Mouse (Mus musculus) MEL-GATA-1-ER (cell line): ENCODE results near the gene Mnt.

Experiments used
- DNase-seq: peaks from one replicate; pipeline ENCODE4 v3.0.0-alpha.2; 2012; ENCODE audit warnings: low read depth; ENCODE audit errors: extremely low read depth

The Mnt gene

GRCm38 (mm10) chr11:74831606-74832451 lies 1.1 kb downstream of the Mnt start:
- DNase-seq = peak; percentile 85

DNA sequence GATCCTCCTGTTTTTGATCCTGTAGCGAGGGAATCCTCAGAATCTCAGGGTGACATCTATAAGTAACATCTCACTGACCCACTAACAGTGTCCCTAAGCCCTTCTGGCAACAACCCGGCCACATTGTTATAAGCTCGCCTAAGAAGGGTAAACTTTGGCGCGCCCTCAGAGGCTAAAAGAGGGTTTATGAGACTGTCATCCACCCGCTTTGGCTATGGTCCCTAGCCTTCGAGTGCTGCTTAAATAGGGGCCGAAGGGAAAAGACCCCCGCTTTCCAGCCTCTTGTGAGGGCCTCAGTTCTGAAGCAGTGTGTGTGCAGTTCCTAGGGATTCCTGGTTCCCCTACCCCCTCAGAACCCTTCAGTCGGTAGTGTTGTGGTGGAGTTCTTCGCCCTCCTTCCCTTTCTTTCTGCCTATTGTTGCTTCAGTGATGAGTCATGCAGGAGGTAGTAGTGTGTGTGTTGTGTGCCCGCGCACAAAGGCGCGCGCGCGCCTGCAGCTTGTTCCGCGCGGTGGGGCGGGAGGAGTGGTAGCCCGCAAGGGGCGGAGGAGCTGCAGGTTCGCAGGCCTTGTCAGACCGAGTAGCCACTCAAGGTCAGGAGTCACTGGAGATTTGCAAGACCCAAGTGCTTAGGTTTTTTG lies 1.9 kb downstream of the Mnt start:
- peak; percentile 74 for DNase-seq

- no peak for DNase-seq
These were observed 3.0 kb downstream of the Mnt start for GRCm38 (mm10) chr11:74833536-74834358.

GRCm38 (mm10) chr11:74834359-74834638 lies 3.6 kb downstream of the Mnt start:
- DNase-seq = no peak

- no peak for DNase-seq
These were observed 4.0 kb downstream of the Mnt start for GRCm38 (mm10) chr11:74834650-74835277.

DNA sequence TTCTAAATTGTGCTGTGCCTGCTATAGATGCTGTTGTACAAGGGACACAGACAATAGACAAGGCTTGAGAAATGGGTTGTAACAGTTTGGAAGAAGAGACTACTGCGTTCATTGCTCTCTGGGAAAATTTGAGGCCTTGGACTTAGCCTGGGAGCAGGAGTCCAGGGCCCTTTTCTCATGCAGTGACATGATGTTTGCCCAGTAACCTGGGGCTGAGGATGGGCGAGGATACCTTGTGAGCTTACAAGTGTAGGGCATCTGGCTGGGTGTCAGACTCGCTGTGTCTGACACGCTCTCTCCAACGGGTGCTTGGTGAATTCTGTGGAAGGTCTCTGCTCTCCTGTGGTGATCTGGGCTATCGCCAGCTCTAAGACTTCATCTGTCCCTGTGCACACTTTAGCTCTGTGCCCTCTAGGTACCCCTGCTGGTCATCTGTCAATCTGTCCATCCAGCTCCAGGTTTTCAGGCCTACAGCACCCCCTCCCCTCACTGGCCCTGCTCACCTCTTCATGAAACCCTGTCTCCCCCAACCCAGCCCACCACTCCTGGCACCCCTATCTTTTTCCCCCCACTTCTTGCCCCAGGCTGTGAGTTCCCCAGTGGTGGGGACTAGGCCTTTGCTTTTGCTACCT lies 5.0 kb downstream of the Mnt start:
- DNase-seq = no peak

- no peak for DNase-seq
These were observed 5.7 kb downstream of the Mnt start for GRCm38 (mm10) chr11:74836225-74837055.

DNA sequence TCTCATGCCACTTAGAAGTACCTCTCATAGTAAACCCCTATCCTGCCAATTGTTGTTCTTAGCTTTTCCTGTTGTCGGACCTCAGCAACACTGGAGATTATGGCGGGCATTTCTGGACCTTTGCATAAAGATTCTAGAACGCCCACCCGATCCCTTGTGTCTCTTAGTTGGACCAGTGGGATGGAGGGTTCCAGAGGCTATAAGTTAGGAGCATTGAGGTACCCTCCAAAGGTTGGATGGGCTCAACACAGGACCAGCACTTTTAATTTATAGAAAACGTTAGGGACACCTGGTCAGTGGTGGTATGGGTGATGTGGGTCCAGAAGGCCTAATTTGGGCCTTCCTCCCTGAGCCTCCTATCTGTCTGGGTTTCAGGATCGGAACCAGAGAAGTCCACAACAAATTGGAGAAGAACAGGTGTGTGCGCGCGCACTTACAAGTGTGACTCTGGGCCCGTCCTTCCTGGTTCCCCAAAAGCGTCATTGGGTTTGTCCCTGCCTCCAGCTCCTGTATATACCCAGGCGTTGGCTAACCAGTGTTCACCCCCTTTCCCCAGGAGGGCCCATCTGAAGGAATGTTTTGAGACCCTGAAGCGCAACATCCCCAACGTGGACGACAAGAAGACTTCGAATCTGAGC lies 6.5 kb downstream of the Mnt start:
- DNase-seq = no peak

DNA sequence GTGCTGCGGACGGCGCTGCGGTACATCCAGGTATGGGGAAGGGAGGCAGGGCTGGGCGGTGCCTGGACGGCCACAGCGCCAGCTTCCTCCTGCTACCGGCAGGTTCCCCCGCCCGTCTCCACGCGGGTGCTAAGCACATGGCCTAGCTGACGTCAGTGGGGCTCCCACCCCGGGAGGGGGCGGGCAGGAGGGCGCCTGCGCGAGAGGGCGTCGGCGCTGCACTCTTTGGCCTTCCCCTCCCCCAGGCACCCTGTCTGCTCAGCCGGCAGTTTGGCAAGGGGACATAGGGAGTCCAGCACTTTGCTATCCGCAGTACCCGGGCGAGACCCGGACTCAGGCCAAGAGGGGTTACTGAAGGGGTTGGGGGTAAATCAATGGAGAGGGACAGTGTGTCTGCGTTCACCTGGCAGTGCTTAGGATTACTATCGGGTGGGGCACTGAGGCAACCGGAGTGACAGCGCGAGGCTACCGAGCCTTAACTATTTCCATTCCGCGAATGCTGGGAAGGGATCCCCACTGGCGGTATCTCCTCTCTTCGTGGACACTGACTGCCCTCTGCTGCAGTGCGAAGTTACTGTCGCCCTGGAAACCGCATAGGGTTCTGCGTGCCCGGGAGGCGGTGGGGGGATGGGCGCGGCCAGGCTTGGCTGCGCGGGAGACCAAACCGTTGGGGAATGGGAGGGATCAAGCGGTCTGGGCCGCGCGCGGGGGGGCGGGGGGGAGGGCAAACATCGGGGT lies 7.1 kb downstream of the Mnt start:
- peak; percentile 82 for DNase-seq

GRCm38 (mm10) chr11:74838441-74838840 lies 7.7 kb downstream of the Mnt start:
- DNase-seq = peak; percentile 75

GRCm38 (mm10) chr11:74838971-74839370 lies 8.3 kb downstream of the Mnt start:
- DNase-seq = peak; percentile 81

DNA sequence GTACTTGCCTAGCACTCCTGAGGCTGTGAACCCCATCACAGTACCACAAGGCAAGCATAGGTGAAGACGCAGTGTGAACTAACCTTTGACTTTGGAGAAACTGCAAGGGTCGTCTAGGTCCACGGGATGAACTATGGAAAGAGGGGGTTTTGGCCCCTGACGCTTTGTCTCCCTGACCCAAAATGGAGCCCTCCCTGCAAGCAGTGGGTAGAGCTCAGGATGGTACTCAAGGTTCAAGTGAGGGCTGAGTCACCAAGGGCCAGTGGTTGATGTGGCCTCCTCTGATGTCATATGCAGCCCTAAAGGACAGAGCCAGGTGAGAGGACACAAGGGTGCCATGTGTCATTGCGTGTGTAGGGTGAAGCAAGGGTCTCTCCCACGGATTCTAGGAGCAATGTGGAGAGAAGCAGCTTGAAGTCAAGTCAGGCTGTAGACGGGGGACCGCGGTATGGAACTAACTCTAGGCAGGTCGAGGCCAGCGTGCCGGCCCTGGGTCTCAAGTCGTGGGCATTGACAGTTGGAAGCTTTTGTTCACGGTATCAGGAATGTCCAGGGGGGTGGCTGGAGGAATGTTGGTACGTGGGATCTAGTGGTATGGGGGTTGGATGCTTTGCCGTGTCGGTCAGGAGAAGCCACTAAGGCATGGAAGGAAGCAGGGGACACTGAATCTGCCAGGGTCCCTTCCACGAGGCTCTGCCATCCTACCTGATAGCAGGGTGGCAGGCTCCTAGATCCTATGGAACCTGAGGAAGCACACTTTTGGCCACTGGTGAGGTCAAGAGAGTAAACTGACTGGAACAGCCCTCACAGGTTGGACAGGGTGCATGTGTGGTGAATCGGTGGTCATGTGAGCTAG lies 9.4 kb downstream of the Mnt start:
- no peak for DNase-seq

DNA sequence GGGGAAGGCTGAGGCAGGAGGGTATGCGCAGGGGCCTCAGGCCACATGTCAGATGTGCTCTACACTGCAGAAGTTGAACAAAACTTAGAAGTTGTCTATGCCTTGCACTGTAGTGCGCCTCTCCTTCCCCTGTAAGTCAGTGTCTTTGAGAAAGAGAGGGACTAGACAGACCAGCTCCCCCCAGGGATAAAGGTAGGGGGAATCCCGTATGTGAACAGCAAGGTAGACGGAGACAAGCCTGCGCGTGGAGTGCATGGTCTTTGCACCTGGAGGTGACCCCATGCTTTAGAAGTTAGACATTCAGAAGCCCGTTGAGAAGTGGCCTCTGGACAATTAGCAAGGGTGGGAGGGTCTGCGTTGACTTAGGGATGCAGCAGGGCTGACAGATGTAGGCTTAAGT lies 10.0 kb downstream of the Mnt start:
- DNase-seq = no peak

DNA sequence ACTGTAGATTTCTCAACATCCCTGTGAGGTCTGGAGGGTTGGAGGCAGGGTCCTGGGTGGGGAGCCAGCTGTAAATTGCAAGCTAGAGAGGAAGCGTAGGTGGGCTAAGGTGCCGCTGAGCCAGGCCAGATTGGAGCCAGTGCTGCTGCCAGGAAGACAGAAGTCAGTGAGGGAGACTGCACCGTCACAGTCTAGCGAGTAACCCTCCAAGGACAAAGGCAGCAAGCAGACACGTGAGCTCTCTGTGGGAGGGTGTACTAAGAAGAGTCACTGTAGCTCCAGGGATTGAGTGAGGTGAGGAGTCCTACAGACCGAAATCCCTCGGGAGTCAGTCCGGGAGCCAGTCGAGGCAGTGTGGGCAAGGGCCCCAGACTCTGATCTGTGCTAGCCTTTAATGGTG lies 10.6 kb downstream of the Mnt start:
- no peak for DNase-seq

- DNase-seq = no peak
These were observed 11.3 kb downstream of the Mnt start for GRCm38 (mm10) chr11:74842045-74842444.

- DNase-seq = no peak
These were observed 12.1 kb downstream of the Mnt start for GRCm38 (mm10) chr11:74842656-74843434.

DNA sequence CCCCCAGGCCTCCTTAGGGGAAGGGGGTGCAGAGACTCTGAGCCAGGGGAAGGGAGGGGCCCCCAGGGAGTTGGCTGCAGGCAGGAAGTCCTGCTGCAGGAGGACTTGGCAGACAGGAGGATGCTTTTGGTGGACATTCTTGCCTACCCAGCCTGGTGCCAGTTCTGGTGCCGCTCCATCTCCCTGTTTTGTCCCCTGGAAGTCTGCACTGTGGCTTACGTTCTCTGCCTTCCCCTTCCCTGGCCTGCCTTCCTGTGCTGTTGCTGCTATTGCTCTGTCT lies 12.7 kb downstream of the Mnt start:
- DNase-seq = no peak

GRCm38 (mm10) chr11:74843761-74844160 lies 13.0 kb downstream of the Mnt start:
- no peak for DNase-seq
